Comparison of ENCODE assay signal across 8 mouse cellular contexts in the genomic region with DNA sequence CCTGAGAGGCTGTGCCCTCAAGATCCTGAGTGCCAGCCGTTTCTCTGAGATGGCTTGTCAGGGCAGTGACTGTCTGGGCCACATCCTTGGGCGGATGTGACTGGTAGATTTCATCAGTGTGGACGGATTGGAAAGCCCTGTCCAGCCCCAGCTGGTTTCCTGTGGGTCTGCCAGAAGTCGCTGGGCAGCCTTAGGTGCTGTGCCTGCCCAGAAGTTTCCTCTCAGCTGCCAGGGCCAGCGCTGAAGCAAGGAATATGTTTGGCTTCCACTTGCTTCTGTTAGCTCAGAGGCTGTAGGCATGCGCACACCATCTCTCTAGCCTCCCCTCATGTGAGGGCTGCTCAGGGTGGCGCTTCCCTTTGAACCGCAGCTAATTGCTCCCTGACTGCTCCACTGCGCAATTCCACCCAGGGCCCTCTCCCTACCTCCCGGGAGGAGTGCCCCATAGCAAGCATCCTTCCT.
DNase-seq lines count a peak whose midpoint lies in the region; ATAC-seq and TF ChIP-seq lines count a peak whose summit lies in the region.

No protein-coding gene starts in this region.

- TF ChIP-seq CTCF in intestine, postnatal 0 days (IDR thresholded peaks at IDR 0.05; ENCODE audit: low read depth): no peak

- H3K4me3 ChIP-seq in heart, embryonic 13.5 days: no peak overlapping the region
- H3K4me3 ChIP-seq in limb, embryonic 11.5 days (ENCODE audit: low read depth, low read length): no peak overlapping the region
- H3K4me3 ChIP-seq in intestine, postnatal 0 days (ENCODE audit: low read depth, low read length): no peak overlapping the region

- ATAC-seq in heart, embryonic 13.5 days (ENCODE audit: extremely low read depth, insufficient number of reproducible peaks, low FRiP score, low TSS enrichment): no peak
- ATAC-seq in limb, embryonic 11.5 days (ENCODE audit: insufficient number of reproducible peaks, low FRiP score, low TSS enrichment, low read depth): peak; percentile 5; the same call in 1 of the 2 replicates
- ATAC-seq in intestine, postnatal 0 days: no peak

- peaks cover 21% of the 10 kb centered on the region for H3K4me1 ChIP-seq in heart, embryonic 13.5 days
- H3K4me1 ChIP-seq in limb, embryonic 11.5 days (ENCODE audit: control insufficient read depth, insufficient read depth, low read length): peaks cover 5% of the 10 kb centered on the region; the same call in 1 of the 2 replicates
- no peaks in the 10 kb centered on the region for H3K4me1 ChIP-seq in intestine, postnatal 0 days (replicated peaks; ENCODE audit: control insufficient read depth, insufficient read depth, low read length)

- H3K9me3 ChIP-seq in heart, embryonic 13.5 days: peaks cover 6% of the 10 kb centered on the region; the same call in 1 of the 2 replicates
- H3K9me3 ChIP-seq in limb, embryonic 11.5 days (ENCODE audit: control insufficient read depth, low read length): no peaks in the 10 kb centered on the region
- H3K9me3 ChIP-seq in intestine, postnatal 0 days (ENCODE audit: control insufficient read depth): no peaks in the 10 kb centered on the region

- H3K9ac ChIP-seq in heart, embryonic 13.5 days: no peak overlapping the region
- H3K9ac ChIP-seq in limb, embryonic 11.5 days (ENCODE audit: low read length): no peak overlapping the region
- H3K9ac ChIP-seq in intestine, postnatal 0 days (ENCODE audit: low read depth, low read length): no peak overlapping the region

- DNase-seq in adrenal gland, adult 2 months: peak; percentile 66
- no peak for DNase-seq in adrenal gland, adult 18-20 months (ENCODE audit: low spot score in 2 of 2)
- peak; percentile 24 for DNase-seq in ovary, postnatal 36 days (ENCODE audit: low spot score)
- no peak for DNase-seq in ovary, postnatal 10 days (ENCODE audit: low spot score)
- DNase-seq in limb, embryonic 11.5 days (ENCODE audit: low spot score): no peak
- peak; percentile 16 to 26 for DNase-seq in right cerebral cortex, adult 2 months (ENCODE audit: low spot score in 2 of 2)

- H3K36me3 ChIP-seq in heart, embryonic 13.5 days: peaks cover 23% of the 10 kb centered on the region
- peaks cover 4% of the 10 kb centered on the region for H3K36me3 ChIP-seq in limb, embryonic 11.5 days (ENCODE audit: control insufficient read depth, insufficient read depth, low read length)
- H3K36me3 ChIP-seq in intestine, postnatal 0 days (ENCODE audit: control insufficient read depth, insufficient read depth): no peaks in the 10 kb centered on the region

- no peak overlapping the region for H3K4me2 ChIP-seq in heart, embryonic 13.5 days
- no peak overlapping the region for H3K4me2 ChIP-seq in limb, embryonic 11.5 days (ENCODE audit: low read depth, severe bottlenecking)
- no peak overlapping the region for H3K4me2 ChIP-seq in intestine, postnatal 0 days (replicated peaks; ENCODE audit: low read depth)

- no peaks in the 10 kb centered on the region for H3K27me3 ChIP-seq in heart, embryonic 13.5 days (replicated peaks)
- no peaks in the 10 kb centered on the region for H3K27me3 ChIP-seq in limb, embryonic 11.5 days (ENCODE audit: control insufficient read depth, insufficient read depth, low read length)
- H3K27me3 ChIP-seq in intestine, postnatal 0 days (replicated peaks; ENCODE audit: control insufficient read depth, insufficient read depth, low read length): no peaks in the 10 kb centered on the region

- H3K27ac ChIP-seq in heart, embryonic 13.5 days (replicated peaks): peak overlapping the region; percentile 31
- H3K27ac ChIP-seq in limb, embryonic 11.5 days (replicated peaks; ENCODE audit: low read depth, low read length): no peak overlapping the region
- H3K27ac ChIP-seq in intestine, postnatal 0 days (ENCODE audit: low read depth, low read length): no peak overlapping the region

- WGBS in heart, embryonic 13.5 days: 51% methylated on average over 10 of the region's 10 CpGs
- WGBS in limb, embryonic 11.5 days: 52% methylated on average over 10 of the region's 10 CpGs
- WGBS in intestine, postnatal 0 days: 58% methylated on average over 10 of the region's 10 CpGs

Comparison
In these comparisons a context has a peak if more than half of its experiments do, and no peak if none do; other contexts are left out.
1. DNase-seq: peak in adrenal gland, adult 2 months (single experiment), ovary, postnatal 36 days (single experiment) and right cerebral cortex, adult 2 months (2 of 2); none in adrenal gland, adult 18-20 months (0 of 2), ovary, postnatal 10 days (single experiment) and limb, embryonic 11.5 days (single experiment).